Mouse (Mus musculus): Measurements from ENCODE around the gene Lgals4. TPM values are rescaled to one million over a fixed set of nuclear protein-coding genes. Genes with fewer than 3 reads are reported as not detected.
A peak's percentile ranks its signal among the peaks of the same experiment; 100 is the strongest.
"Not testable (repeated sequence)": the region's sequence is repeated elsewhere in the genome, so short reads cannot be mapped to it uniquely, and the experiment has no call there.

Lgals4 gene
- polyA plus RNA-seq, 1 experiment from 2014 or later: 5.4 TPM

DNA sequence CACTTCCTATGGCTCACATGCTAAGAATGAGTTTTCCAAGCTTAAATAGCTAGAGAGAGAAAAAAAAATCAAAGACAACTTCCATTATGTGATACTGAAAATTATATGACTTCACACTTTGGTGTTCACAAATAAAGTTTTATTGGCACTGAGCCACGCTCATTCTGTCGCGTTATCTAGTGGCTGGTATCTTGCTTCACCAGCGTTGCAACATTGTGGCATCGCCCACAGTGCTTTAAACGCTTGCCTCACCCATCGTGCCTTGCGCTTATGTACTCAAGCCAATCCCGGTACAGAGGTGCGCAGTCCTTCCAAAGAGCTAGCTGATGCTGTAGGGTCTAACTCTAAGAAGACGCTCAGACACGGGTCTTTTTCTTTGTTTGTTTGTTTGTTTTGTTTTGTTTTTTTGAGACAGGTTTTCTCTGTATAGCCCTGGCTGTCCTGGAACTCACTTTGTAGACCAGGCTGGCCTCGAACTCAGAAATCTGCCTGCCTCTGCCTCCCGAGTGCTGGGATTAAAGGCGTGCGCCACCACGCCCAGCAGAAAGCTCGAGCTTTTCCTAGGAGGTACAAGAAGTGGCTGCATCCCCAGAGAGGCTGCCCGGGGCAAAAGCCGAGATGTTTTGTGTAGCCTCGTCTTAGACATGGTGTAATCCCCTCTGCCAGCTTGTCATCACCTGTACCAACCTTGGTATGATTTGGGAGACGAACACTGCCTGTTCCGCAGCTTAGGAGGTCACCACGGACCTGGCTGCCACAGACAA is 37.4 kb downstream of the Lgals4 start:
- Histone ChIP-seq H3K36me3 (no peaks in the 10 kb centered on the region), H3K4me1 (0 out of 2 replicates have a peak, but pooled peaks cover 3% of the 10 kb centered on the region), H3K27me3 (no peaks in the 10 kb centered on the region), H3K4me3 (no peak overlapping the region), H3K27ac (no peak overlapping the region), H3K9me3 (no peaks in the 10 kb centered on the region), H3K9ac (no peak overlapping the region), H3K4me2 (replicated peaks) (no peak overlapping the region)
- no peak for ATAC-seq (ENCODE audit: insufficient number of reproducible peaks, insufficient read depth, low FRiP score, low TSS enrichment)
- WGBS: 89% methylated on average over 24 of the region's 24 CpGs

DNA sequence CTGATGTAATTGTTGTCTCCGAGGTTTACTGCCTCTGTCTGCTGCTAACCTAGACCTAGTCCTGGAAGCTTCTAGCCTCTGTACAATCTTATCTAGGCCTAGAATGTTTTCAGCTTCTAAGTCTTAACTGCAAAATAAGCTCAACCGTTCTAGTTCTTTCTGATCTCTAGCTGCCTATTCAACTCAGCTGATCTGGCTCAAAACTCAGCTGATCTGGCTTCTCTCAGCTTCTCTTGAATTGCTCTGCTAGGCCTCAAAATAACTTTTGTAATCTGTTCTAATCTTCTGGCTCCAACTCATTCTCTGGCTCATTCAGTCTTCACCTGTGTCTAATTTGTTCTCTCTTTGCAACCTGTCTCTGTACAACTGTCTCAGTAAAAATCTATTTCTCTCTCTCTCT is 40.9 kb downstream of the Lgals4 start:
- no peak overlapping the region for H3K27ac ChIP-seq
- no peak for ATAC-seq (ENCODE audit: insufficient number of reproducible peaks, insufficient read depth, low FRiP score, low TSS enrichment)
- 0 out of 2 replicates have a peak, but pooled peaks cover 3% of the 10 kb centered on the region for H3K4me1 ChIP-seq
- WGBS: 47% methylated on average over 2 of the region's 2 CpGs
- no peaks in the 10 kb centered on the region for H3K9me3 ChIP-seq
- H3K4me3 ChIP-seq: no peak overlapping the region
- H3K9ac ChIP-seq: no peak overlapping the region
- no peaks in the 10 kb centered on the region for H3K36me3 ChIP-seq
- H3K27me3 ChIP-seq: no peaks in the 10 kb centered on the region
- no peak overlapping the region for H3K4me2 ChIP-seq (replicated peaks)

DNA sequence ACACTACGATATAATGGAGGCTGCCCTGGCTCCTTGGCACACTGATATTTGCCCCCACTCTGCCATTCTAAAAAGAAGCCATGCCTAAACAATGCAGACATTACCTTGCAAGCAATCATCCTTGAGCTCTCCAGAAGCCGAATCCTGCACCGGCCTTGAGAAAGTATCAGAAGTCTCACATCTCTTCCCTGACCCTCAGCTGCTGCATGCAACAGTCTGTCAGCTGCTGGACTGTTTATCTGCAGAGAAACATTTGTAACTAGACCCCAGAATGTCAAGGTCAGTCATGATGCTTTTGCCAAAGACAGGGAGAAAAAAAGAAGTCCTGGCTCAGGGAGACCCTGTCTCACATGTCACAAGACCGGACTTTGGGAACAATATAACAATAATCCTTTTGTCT is 42.4 kb downstream of the Lgals4 start:
- Histone ChIP-seq H3K4me2 (replicated peaks) (no peak overlapping the region), H3K36me3 (no peaks in the 10 kb centered on the region), H3K4me3 (no peak overlapping the region), H3K27ac (no peak overlapping the region), H3K4me1 (0 out of 2 replicates have a peak, but pooled peaks cover 3% of the 10 kb centered on the region), H3K27me3 (no peaks in the 10 kb centered on the region), H3K9ac (no peak overlapping the region), H3K9me3 (no peaks in the 10 kb centered on the region)
- ATAC-seq (ENCODE audit: insufficient number of reproducible peaks, insufficient read depth, low FRiP score, low TSS enrichment): no peak
- WGBS: 59% methylated on average over 4 of the region's 4 CpGs

DNA sequence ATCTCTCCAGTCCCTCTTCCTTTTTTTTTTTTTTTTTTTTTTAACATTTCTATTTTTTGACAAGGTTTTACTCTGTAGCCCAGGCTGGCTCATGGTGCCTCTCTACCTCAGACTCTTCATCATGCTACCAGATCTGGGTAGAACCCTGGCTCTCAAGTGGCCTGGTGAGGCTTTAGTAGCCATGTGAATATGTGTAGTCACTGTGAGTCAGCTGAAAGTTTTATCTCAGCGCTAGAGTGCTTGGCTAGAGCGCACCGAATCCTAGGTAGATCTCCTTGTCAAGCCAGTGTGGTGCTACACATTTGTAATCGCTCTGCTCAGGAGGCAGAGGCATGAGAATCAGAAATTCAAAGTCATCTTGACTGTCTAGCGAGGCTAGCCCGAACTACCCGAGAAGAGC is 43.5 kb downstream of the Lgals4 start:
- H3K36me3 ChIP-seq: no peaks in the 10 kb centered on the region
- peaks cover 5% of the 10 kb centered on the region; the same call in 1 of the 2 replicates for H3K4me1 ChIP-seq
- H3K9me3 ChIP-seq: no peaks in the 10 kb centered on the region
- no peak for ATAC-seq (ENCODE audit: insufficient number of reproducible peaks, insufficient read depth, low FRiP score, low TSS enrichment)
- H3K27me3 ChIP-seq: no peaks in the 10 kb centered on the region
- H3K4me2 ChIP-seq (replicated peaks): no peak overlapping the region
- H3K9ac ChIP-seq: no peak overlapping the region
- 87% methylated on average over 7 of the region's 7 CpGs for WGBS
- H3K27ac ChIP-seq: no peak overlapping the region
- H3K4me3 ChIP-seq: no peak overlapping the region

DNA sequence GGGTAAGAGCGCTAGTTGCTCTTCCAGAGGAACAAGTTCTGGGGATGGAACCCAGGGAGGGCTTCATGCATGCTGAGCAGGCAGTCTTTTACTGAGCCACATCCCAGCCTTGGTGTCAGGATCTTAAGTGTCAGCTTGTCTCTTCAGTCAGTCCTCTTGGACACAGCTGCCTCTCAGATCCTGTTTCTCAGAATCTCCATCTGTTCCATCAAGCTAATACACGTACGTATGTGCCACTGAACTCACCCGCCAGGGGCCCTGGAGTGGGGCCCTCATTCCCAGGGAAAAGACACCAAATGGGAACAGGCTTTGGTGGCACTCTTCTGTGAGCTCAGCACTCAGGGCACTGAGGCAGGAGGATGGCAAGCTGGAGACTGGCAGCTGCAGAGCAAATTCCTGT is 44.2 kb downstream of the Lgals4 start:
- Histone ChIP-seq H3K36me3 (no peaks in the 10 kb centered on the region), H3K27me3 (no peaks in the 10 kb centered on the region), H3K4me3 (no peak overlapping the region), H3K9ac (no peak overlapping the region), H3K9me3 (no peaks in the 10 kb centered on the region), H3K4me1 (peaks cover 5% of the 10 kb centered on the region; the same call in 1 of the 2 replicates), H3K4me2 (replicated peaks) (no peak overlapping the region), H3K27ac (no peak overlapping the region)
- no peak for ATAC-seq (ENCODE audit: insufficient number of reproducible peaks, insufficient read depth, low FRiP score, low TSS enrichment)
- 77% methylated on average over 4 of the region's 4 CpGs for whole genome bisulfite sequencing

DNA sequence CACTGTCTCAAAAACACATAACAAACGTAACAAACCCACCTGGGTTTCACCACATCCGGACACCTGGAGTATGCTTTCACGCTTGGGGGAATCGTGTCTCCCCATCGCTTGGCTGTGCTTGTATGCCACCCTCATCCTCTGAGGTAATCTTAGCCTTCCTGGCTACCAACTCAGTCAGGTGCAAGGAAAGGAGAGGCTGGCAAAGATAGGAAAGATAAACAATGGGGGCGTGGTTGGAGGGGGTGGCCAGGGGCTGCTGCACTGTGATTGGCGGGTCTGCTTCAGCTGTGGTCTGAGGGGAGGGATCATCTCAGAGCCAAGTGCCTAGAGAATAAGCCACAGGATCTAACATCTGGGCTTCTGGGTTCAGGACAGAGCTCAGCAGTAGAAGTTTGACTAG is 46.0 kb downstream of the Lgals4 start:
- H3K36me3 ChIP-seq: no peaks in the 10 kb centered on the region
- no peaks in the 10 kb centered on the region for H3K27me3 ChIP-seq
- no peak overlapping the region for H3K27ac ChIP-seq
- H3K4me3 ChIP-seq: no peak overlapping the region
- H3K9ac ChIP-seq: no peak overlapping the region
- H3K4me1 ChIP-seq: peaks cover 2% of the 10 kb centered on the region; the same call in 1 of the 2 replicates
- no peak for ATAC-seq (ENCODE audit: insufficient number of reproducible peaks, insufficient read depth, low FRiP score, low TSS enrichment)
- H3K9me3 ChIP-seq: no peaks in the 10 kb centered on the region
- no peak overlapping the region for H3K4me2 ChIP-seq (replicated peaks)
- 77% methylated on average over 7 of the region's 7 CpGs for WGBS

DNA sequence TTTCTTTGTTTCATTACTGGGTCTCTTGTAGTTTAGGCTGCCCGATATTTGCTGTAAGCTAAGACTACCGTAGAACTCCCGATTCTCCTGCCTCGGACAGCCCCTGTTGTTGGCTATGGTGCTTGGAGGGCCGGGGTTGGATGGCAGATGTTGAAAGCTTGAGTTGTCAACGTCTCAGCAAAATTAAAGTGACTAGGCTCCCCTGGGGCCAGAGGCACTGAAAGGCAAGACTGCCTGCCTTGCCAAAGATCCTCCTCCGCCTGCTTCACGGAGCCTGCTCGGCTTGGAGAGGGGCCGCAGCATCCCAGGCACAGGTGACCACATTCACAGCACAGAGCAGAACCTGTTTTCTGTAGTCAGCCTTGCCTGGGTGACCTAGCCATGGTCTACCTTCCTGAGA is 46.9 kb downstream of the Lgals4 start:
- Histone ChIP-seq H3K4me3 (no peak overlapping the region), H3K4me1 (peaks cover 2% of the 10 kb centered on the region; the same call in 1 of the 2 replicates), H3K36me3 (no peaks in the 10 kb centered on the region), H3K4me2 (replicated peaks) (no peak overlapping the region), H3K9ac (no peak overlapping the region), H3K9me3 (no peaks in the 10 kb centered on the region), H3K27me3 (no peaks in the 10 kb centered on the region), H3K27ac (no peak overlapping the region)
- WGBS: 56% methylated on average over 10 of the region's 10 CpGs
- ATAC-seq (ENCODE audit: insufficient number of reproducible peaks, insufficient read depth, low FRiP score, low TSS enrichment): no peak

DNA sequence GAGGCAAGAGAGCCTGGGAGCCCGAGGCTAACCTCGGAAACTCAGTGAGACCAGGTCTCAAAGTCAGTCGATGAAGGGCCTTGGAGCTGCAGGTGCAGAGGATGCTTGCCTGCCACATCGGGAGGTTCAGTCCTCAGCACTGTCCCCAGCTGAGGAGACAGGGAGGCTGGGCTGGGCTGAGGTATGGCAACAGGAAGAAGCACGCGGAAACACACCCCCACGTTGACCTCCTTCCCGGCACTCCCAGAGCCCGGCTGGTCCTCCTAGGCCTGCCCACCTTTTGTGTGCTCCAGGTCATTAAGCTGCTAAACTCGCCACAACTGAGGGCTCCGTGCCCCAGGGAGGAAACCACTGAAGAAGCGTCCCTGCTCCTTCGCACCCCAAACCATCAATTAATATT is 47.5 kb downstream of the Lgals4 start, which contains the start of gene Capn12:
Gene Capn12, plus strand, starts transcription at position 224 of the 400 bp plus-strand sequence.
- peaks cover 2% of the 10 kb centered on the region; the same call in 1 of the 2 replicates for H3K4me1 ChIP-seq
- H3K9me3 ChIP-seq: no peaks in the 10 kb centered on the region
- no peak for ATAC-seq (ENCODE audit: insufficient number of reproducible peaks, insufficient read depth, low FRiP score, low TSS enrichment)
- 40% methylated on average over 13 of the region's 13 CpGs for WGBS
- no peaks in the 10 kb centered on the region for H3K36me3 ChIP-seq
- H3K9ac ChIP-seq: no peak within 1 kb of the TSS; the same call in 1 of the 2 replicates
- H3K4me3 ChIP-seq: no peak within 1 kb of the TSS
- H3K4me2 ChIP-seq (replicated peaks): no peak within 1 kb of the TSS
- no peaks in the 10 kb centered on the region for H3K27me3 ChIP-seq
- H3K27ac ChIP-seq: no peak within 1 kb of the TSS

DNA sequence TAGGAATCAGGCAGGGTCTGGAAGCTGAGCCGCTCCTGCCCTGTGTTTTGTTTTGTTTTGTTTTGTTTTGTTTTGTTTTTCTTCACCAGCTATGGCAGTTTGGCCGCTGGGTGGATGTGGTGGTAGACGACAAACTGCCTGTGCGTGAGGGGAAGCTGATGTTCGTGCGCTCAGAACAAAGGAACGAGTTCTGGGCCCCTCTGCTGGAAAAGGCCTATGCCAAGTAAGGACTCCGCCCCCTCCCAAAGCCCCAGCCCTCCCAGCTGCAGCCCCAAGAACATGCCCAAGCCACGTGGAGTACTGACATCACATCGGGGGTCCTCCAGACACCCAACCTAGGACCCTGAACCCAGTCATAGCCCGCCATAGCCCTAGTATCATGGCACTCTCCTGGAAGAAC is 49.4 kb downstream of the Lgals4 start:
- Histone ChIP-seq H3K9me3 (no peaks in the 10 kb centered on the region), H3K9ac (no peak overlapping the region), H3K4me3 (no peak overlapping the region), H3K27ac (no peak overlapping the region), H3K27me3 (peaks cover 10% of the 10 kb centered on the region), H3K36me3 (no peaks in the 10 kb centered on the region), H3K4me1 (peaks cover 2% of the 10 kb centered on the region; the same call in 1 of the 2 replicates), H3K4me2 (replicated peaks) (no peak overlapping the region)
- 79% methylated on average over 11 of the region's 11 CpGs for WGBS
- no peak for ATAC-seq (ENCODE audit: insufficient number of reproducible peaks, insufficient read depth, low FRiP score, low TSS enrichment)

DNA sequence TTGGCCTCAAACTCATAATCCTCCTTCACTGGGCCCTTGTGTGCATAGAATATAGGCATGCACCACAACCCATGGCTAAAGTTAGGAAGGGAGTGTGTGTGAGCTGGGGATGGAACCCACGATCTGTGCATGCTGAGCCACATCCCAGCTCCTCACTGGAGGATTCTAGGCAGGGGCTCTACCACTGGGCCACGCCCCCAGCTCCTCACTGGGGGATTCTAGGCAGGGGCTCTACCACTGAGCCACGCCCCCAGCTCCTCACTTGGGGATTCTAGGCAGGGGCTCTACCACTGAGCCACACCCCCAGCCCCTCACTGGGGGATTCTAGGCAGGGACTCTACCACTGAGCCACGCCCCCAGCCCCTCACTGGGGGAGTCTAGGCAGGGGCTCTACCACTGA is 50.0 kb downstream of the Lgals4 start:
- H3K27me3 ChIP-seq: peaks cover 17% of the 10 kb centered on the region
- not testable (repeated sequence) for H3K4me2 ChIP-seq (replicated peaks); H3K36me3 ChIP-seq; H3K9me3 ChIP-seq; H3K4me3 ChIP-seq; ATAC-seq (ENCODE audit: insufficient number of reproducible peaks, insufficient read depth, low FRiP score, low TSS enrichment); H3K9ac ChIP-seq; H3K4me1 ChIP-seq; H3K27ac ChIP-seq
- WGBS: 89% methylated on average over 4 of the region's 4 CpGs

DNA sequence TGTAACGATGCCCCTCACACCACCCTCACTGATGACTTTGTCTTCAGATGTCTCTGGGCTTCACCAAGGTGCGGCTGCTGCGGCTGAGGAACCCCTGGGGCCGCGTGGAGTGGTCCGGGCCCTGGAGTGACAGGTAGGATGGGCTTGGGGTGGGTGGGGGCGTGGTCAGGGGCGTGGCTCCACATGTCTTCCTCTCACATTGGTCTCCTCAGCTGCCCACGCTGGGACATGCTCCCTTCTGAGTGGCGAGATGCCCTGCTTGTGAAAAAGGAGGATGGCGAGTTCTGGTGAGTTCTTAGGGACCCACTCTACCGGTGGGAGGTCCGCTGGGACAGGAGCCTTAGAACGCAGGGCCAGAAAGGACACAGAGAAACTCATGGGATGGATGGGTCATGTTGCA is 52.8 kb downstream of the Lgals4 start:
- H3K9ac ChIP-seq: no peak overlapping the region
- WGBS: 24% methylated on average over 14 of the region's 14 CpGs
- no peak overlapping the region for H3K4me2 ChIP-seq (replicated peaks)
- H3K4me1 ChIP-seq: peaks cover 7% of the 10 kb centered on the region; the same call in 1 of the 2 replicates
- no peak overlapping the region for H3K4me3 ChIP-seq
- H3K9me3 ChIP-seq: no peaks in the 10 kb centered on the region
- peaks cover 33% of the 10 kb centered on the region for H3K27me3 ChIP-seq
- ATAC-seq (ENCODE audit: insufficient number of reproducible peaks, insufficient read depth, low FRiP score, low TSS enrichment): no peak
- no peak overlapping the region for H3K27ac ChIP-seq
- 0 out of 2 replicates have a peak, but pooled peaks cover 8% of the 10 kb centered on the region for H3K36me3 ChIP-seq

DNA sequence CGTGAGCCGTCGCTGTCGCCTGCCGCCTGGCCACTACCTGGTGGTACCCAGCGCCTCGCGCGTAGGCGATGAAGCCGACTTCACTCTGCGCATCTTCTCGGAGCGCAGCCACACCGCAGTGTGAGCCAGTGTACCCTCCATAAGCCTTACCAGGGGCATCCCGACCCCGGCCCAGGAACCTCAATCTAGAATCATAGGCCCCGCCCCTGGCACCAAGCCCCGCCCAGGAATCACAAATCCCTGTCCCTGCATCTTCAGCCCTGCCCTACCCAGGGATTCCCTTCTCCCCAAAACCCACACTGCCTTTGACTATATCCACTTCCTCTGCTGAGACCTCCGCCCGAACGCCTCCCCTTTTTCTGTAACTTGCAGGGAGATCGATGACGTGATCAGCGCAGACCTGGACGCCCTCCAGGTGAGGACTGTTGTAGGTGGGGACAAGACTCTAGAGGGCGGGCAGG is 55.1 kb downstream of the Lgals4 start:
- Histone ChIP-seq H3K9ac (peak overlapping the region; percentile 42), H3K9me3 (no peaks in the 10 kb centered on the region), H3K4me3 (peak overlapping the region; percentile 40), H3K4me1 (peaks cover 6% of the 10 kb centered on the region; the same call in 1 of the 2 replicates), H3K27me3 (peaks cover 33% of the 10 kb centered on the region), H3K36me3 (peaks cover 27% of the 10 kb centered on the region), H3K4me2 (replicated peaks) (peak overlapping the region; percentile 64), H3K27ac (no peak overlapping the region)
- ATAC-seq (ENCODE audit: insufficient number of reproducible peaks, insufficient read depth, low FRiP score, low TSS enrichment): no peak
- 2% methylated on average over 27 of the region's 27 CpGs for WGBS

All from embryonic facial prominence, embryonic 12.5 days (tissue).